Mouse (Mus musculus): Measurements from ENCODE around the gene Faim2. TPM values are rescaled to one million over a fixed set of nuclear protein-coding genes. Genes with fewer than 3 reads are reported as not detected.

Faim2 gene
- 2.0 and 3.1 TPM in 2 replicates for polyA plus RNA-seq (2016; fragmentation: Nextera tagmentation; extraction: Ambion mirVana)

- 0 out of 2 replicates have a peak within 1 kb of the TSS, but pooled peaks have one; percentile 10 for H3K27ac ChIP-seq (replicated peaks)
- 10% methylated on average over 26 of the region's 27 CpGs for WGBS
Observed at GRCm38 (mm10) chr15:99527629-99528353, at the start of gene Faim2. Faim2 (minus strand) TSS chr15:99528165.

GRCm38 (mm10) chr15:99569123-99569522 is 41.2 kb upstream of the Faim2 start:
- no peak overlapping the region for H3K4me3 ChIP-seq
- ATAC-seq (ENCODE audit: low FRiP score, low read depth), result no peak
- WGBS, result 81% methylated on average over 10 of the region's 10 CpGs

More at GRCm38 (mm10) chr15:99527629-99528353, at the start of gene Faim2:
- H3K36me3 ChIP-seq, result no peaks in the 10 kb centered on the region
- no peak for ATAC-seq (ENCODE audit: low FRiP score, low read depth)
- peaks cover 37% of the 10 kb centered on the region for H3K27me3 ChIP-seq
- H3K4me1 ChIP-seq, result peaks cover 10% of the 10 kb centered on the region
- H3K9ac ChIP-seq (replicated peaks), result peak within 1 kb of the TSS; percentile 49
- H3K9me3 ChIP-seq, result no peaks in the 10 kb centered on the region
- H3K4me3 ChIP-seq, result peak within 1 kb of the TSS; percentile 33
- H3K4me2 ChIP-seq (replicated peaks), result peak within 1 kb of the TSS; percentile 61

GRCm38 (mm10) chr15:99568682-99569081 is 40.7 kb upstream of the Faim2 start:
- Histone ChIP-seq H3K4me2 (replicated peaks) (no peak overlapping the region), H3K4me1 (no peaks in the 10 kb centered on the region), H3K36me3 (no peaks in the 10 kb centered on the region), H3K27me3 (0 out of 2 replicates have a peak, but pooled peaks cover 11% of the 10 kb centered on the region), H3K9ac (replicated peaks) (no peak overlapping the region), H3K9me3 (0 out of 2 replicates have a peak, but pooled peaks cover 4% of the 10 kb centered on the region), H3K27ac (replicated peaks) (no peak overlapping the region), H3K4me3 (no peak overlapping the region)
- ATAC-seq (ENCODE audit: low FRiP score, low read depth), result no peak
- WGBS, result 62% methylated on average over 6 of the region's 6 CpGs

More at GRCm38 (mm10) chr15:99569123-99569522, 41.2 kb upstream of the Faim2 start:
- no peak overlapping the region for H3K27ac ChIP-seq (replicated peaks)
- H3K4me1 ChIP-seq, result no peaks in the 10 kb centered on the region
- no peak overlapping the region for H3K4me2 ChIP-seq (replicated peaks)
- no peak overlapping the region for H3K9ac ChIP-seq (replicated peaks)
- H3K36me3 ChIP-seq, result no peaks in the 10 kb centered on the region
- 0 out of 2 replicates have a peak, but pooled peaks cover 4% of the 10 kb centered on the region for H3K9me3 ChIP-seq
- 0 out of 2 replicates have a peak, but pooled peaks cover 11% of the 10 kb centered on the region for H3K27me3 ChIP-seq

- Histone ChIP-seq H3K4me3 (no peak overlapping the region), H3K9ac (replicated peaks) (no peak overlapping the region), H3K4me2 (replicated peaks) (no peak overlapping the region), H3K27me3 (peaks cover 19% of the 10 kb centered on the region), H3K36me3 (no peaks in the 10 kb centered on the region), H3K4me1 (no peaks in the 10 kb centered on the region), H3K27ac (replicated peaks) (no peak overlapping the region), H3K9me3 (0 out of 2 replicates have a peak, but pooled peaks cover 4% of the 10 kb centered on the region)
- ATAC-seq (ENCODE audit: low FRiP score, low read depth), result no peak
- 73% methylated on average over 4 of the region's 4 CpGs for WGBS
Observed at GRCm38 (mm10) chr15:99567371-99567770, 39.4 kb upstream of the Faim2 start.

- WGBS, result 68% methylated on average over 10 of the region's 10 CpGs
- Histone ChIP-seq H3K4me1 (peaks cover 11% of the 10 kb centered on the region), H3K27me3 (peaks cover 20% of the 10 kb centered on the region)
Observed at GRCm38 (mm10) chr15:99560246-99560645, 32.3 kb upstream of the Faim2 start.

GRCm38 (mm10) chr15:99558947-99559346 is 31.0 kb upstream of the Faim2 start:
- Histone ChIP-seq H3K4me3 (no peak overlapping the region), H3K27me3 (peaks cover 15% of the 10 kb centered on the region), H3K36me3 (no peaks in the 10 kb centered on the region), H3K4me1 (peaks cover 11% of the 10 kb centered on the region), H3K4me2 (replicated peaks) (no peak overlapping the region), H3K9ac (replicated peaks) (no peak overlapping the region), H3K9me3 (no peaks in the 10 kb centered on the region), H3K27ac (replicated peaks) (no peak overlapping the region)
- ATAC-seq (ENCODE audit: low FRiP score, low read depth), result no peak
- 92% methylated on average over 1 of the region's 1 CpGs for WGBS

More at GRCm38 (mm10) chr15:99560246-99560645, 32.3 kb upstream of the Faim2 start:
- H3K36me3 ChIP-seq, result no peaks in the 10 kb centered on the region
- H3K9me3 ChIP-seq, result no peaks in the 10 kb centered on the region
- ATAC-seq (ENCODE audit: low FRiP score, low read depth), result no peak
- no peak overlapping the region for H3K4me2 ChIP-seq (replicated peaks)
- H3K4me3 ChIP-seq, result no peak overlapping the region
- H3K27ac ChIP-seq (replicated peaks), result no peak overlapping the region
- H3K9ac ChIP-seq (replicated peaks), result no peak overlapping the region

- H3K27me3 ChIP-seq, result peaks cover 7% of the 10 kb centered on the region; the same call in 1 of the 2 replicates
- H3K36me3 ChIP-seq, result no peaks in the 10 kb centered on the region
- no peak overlapping the region for H3K9ac ChIP-seq (replicated peaks)
- WGBS, result 72% methylated on average over 6 of the region's 6 CpGs
- no peak for ATAC-seq (ENCODE audit: low FRiP score, low read depth)
- H3K9me3 ChIP-seq, result no peaks in the 10 kb centered on the region
- no peaks in the 10 kb centered on the region for H3K4me1 ChIP-seq
- H3K27ac ChIP-seq (replicated peaks), result no peak overlapping the region
- no peak overlapping the region for H3K4me2 ChIP-seq (replicated peaks)
- H3K4me3 ChIP-seq, result no peak overlapping the region
Observed at GRCm38 (mm10) chr15:99553767-99554166, 25.8 kb upstream of the Faim2 start.

- Histone ChIP-seq H3K36me3 (no peaks in the 10 kb centered on the region), H3K4me3 (no peak overlapping the region), H3K27ac (replicated peaks) (no peak overlapping the region), H3K4me2 (replicated peaks) (no peak overlapping the region), H3K4me1 (no peaks in the 10 kb centered on the region), H3K27me3 (no peaks in the 10 kb centered on the region), H3K9ac (replicated peaks) (no peak overlapping the region), H3K9me3 (no peaks in the 10 kb centered on the region)
- WGBS, result 66% methylated on average over 2 of the region's 2 CpGs
- no peak for ATAC-seq (ENCODE audit: low FRiP score, low read depth)
Observed at GRCm38 (mm10) chr15:99549901-99550300, 21.9 kb upstream of the Faim2 start.

- no peak overlapping the region for H3K4me2 ChIP-seq (replicated peaks)
- H3K9me3 ChIP-seq, result no peaks in the 10 kb centered on the region
- H3K27ac ChIP-seq (replicated peaks), result no peak overlapping the region
- WGBS, result 89% methylated on average over 6 of the region's 6 CpGs
- no peak overlapping the region for H3K4me3 ChIP-seq
- H3K36me3 ChIP-seq, result no peaks in the 10 kb centered on the region
- no peaks in the 10 kb centered on the region for H3K27me3 ChIP-seq
- ATAC-seq (ENCODE audit: low FRiP score, low read depth), result no peak
- H3K4me1 ChIP-seq, result no peaks in the 10 kb centered on the region
- no peak overlapping the region for H3K9ac ChIP-seq (replicated peaks)
Observed at GRCm38 (mm10) chr15:99547732-99548131, 19.8 kb upstream of the Faim2 start.

GRCm38 (mm10) chr15:99546596-99546995 is 18.6 kb upstream of the Faim2 start:
- 84% methylated on average over 11 of the region's 11 CpGs for WGBS
- Histone ChIP-seq H3K27me3 (no peaks in the 10 kb centered on the region), H3K9ac (replicated peaks) (no peak overlapping the region), H3K4me1 (no peaks in the 10 kb centered on the region), H3K4me2 (replicated peaks) (no peak overlapping the region), H3K27ac (replicated peaks) (no peak overlapping the region), H3K4me3 (no peak overlapping the region), H3K36me3 (no peaks in the 10 kb centered on the region), H3K9me3 (no peaks in the 10 kb centered on the region)
- ATAC-seq (ENCODE audit: low FRiP score, low read depth), result no peak

- no peak overlapping the region for H3K4me3 ChIP-seq
- 86% methylated on average over 7 of the region's 7 CpGs for WGBS
Observed at GRCm38 (mm10) chr15:99544047-99544446, 16.1 kb upstream of the Faim2 start.

GRCm38 (mm10) chr15:99539891-99540290 is 11.9 kb upstream of the Faim2 start:
- H3K27ac ChIP-seq (replicated peaks), result no peak overlapping the region

More at GRCm38 (mm10) chr15:99544047-99544446, 16.1 kb upstream of the Faim2 start:
- no peaks in the 10 kb centered on the region for H3K4me1 ChIP-seq
- no peak overlapping the region for H3K9ac ChIP-seq (replicated peaks)
- peaks cover 4% of the 10 kb centered on the region; the same call in 1 of the 2 replicates for H3K27me3 ChIP-seq
- no peaks in the 10 kb centered on the region for H3K36me3 ChIP-seq
- ATAC-seq (ENCODE audit: low FRiP score, low read depth), result no peak
- no peaks in the 10 kb centered on the region for H3K9me3 ChIP-seq
- no peak overlapping the region for H3K27ac ChIP-seq (replicated peaks)
- no peak overlapping the region for H3K4me2 ChIP-seq (replicated peaks)

More at GRCm38 (mm10) chr15:99539891-99540290, 11.9 kb upstream of the Faim2 start:
- Histone ChIP-seq H3K9ac (replicated peaks) (no peak overlapping the region), H3K4me3 (no peak overlapping the region), H3K4me1 (peaks cover 13% of the 10 kb centered on the region), H3K4me2 (replicated peaks) (no peak overlapping the region), H3K27me3 (peaks cover 4% of the 10 kb centered on the region; the same call in 1 of the 2 replicates), H3K9me3 (no peaks in the 10 kb centered on the region), H3K36me3 (no peaks in the 10 kb centered on the region)
- ATAC-seq (ENCODE audit: low FRiP score, low read depth), result no peak
- WGBS, result 78% methylated on average over 8 of the region's 8 CpGs

Data from midbrain, embryonic 12.5 days (tissue).